Mouse (Mus musculus): Measurements from ENCODE around the gene Peli2.

Peli2 gene

DNA sequence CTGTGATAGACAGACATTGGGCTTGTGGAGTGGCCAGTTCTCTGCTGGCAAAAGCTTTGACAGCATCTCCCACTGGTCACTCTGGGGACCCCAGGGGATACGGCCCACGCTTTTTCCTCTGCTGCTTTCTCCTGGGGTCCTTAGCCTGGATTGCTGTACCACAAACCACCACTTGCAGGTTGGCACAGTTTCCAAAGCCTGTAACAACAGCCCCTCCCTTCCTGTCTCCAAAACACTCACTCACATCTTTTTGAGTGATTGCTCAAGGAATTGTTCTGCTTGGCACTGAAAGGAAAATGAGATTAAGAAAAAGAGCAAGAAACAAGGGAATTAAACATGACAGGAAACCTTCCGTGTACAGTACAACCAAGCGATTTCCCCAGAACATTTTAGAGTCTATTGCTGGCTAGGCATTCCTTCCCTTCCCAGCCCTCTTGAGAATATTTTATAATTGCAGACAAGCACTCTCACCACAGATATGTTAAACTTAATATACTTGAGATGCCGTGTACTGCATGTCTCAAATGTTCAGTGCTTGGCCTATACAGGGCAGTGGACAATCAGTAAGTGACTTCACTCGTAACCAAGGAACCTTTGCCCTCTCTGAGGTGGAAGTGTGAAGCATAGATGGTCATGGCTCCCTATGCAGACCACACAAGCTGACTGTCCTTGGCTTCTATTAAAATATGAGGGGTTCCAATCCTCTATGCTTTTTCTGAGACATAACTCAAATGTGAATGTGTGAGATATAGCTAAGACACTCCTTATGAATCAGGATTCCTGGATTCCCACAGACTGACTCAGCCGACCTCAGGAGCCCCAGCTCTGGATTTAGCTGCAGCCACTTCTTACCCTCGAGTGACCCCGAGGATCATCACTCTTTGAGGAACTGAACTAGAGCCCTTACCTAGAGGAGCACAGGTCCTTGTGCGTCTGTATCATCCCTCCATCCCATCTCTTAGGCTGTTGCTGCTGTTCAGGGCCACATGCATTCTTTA lies 169.3 kb downstream of the Peli2 start:
- no peak for DNase-seq (ENCODE audit: low spot score in 2 of 2)

DNA sequence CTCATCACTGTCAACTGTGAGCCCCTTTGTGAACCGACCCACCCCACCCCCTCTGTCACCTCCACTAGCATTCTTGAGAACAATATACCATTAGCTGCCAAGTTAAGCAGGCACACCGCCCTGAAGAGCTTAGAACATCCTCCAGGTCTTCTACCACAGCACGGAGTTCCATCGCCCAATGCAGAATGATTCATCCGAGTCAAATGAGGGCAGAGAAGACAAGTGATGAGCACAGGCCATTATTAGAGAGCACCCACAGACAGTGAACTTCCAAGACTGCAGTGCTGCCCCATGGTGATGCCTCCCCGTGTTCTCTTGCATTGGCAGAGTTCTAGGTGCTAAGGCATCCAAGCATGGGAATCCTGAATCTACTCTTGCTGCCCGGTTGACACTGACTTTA lies 172.9 kb downstream of the Peli2 start:
- no peak for DNase-seq (ENCODE audit: low spot score in 2 of 2)

DNA sequence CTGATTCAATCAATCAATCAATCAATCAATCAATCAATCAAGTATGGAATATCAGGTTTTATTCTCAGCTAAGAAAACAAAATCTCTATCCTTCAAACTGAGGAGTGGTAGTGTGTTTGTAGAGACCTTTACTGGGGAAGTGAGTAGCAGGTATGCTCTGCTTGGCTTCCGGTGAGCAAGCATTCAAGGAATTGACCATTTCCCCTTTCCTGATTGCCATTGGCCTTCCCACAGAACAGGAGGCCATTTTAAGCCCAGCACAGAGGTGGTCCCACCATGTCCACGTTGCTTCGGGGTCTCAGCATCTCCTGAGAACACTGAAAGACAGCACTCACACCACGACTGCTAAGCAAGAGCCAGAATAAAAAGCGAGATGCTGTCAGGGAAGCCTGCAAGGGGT lies 174.8 kb downstream of the Peli2 start:
- no peak for DNase-seq (ENCODE audit: low spot score in 2 of 2)

DNA sequence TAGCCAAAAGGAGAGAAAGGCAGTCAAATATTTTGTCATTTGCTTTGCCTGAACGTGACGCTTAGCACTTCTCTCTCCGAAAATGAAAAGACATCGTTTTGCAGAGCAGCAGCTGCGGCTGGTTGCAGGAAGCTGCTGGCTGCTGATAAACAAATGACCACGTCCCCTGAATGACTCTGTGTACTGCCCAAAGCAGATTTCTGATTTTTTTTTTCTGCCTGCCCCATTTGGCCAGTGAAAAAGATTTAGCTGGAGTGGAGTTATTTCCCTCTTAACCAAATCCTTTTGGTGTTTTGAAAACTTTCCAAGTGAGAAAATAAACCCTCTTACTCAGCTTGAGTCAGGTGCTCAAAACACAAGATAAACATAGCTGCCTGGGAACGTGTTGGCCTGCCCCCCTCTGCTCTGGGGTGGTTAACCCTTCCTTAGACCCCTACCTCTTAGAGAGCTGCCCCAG lies 175.2 kb downstream of the Peli2 start:
- DNase-seq (ENCODE audit: low spot score in 2 of 2): no peak

DNA sequence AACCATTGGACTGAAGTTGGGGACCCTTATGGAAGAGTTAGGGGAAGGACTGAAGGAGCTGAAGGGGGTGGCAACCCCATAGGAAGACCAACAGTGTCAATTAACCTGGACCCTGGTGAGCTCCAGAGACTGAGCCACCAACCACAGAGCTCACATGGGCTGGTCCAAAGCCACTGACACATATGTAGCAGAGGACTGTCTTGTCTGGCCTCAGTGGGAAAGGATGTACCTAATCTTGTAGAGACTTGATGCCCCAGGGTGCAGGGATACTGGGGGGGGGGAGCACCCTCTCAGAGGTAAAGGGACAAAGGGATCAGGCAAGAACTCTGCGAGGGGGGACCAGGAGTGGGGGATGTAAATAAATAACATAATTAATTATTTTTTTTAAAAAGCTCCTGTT lies 176.2 kb downstream of the Peli2 start:
- DNase-seq (ENCODE audit: low spot score in 2 of 2): no peak

DNA sequence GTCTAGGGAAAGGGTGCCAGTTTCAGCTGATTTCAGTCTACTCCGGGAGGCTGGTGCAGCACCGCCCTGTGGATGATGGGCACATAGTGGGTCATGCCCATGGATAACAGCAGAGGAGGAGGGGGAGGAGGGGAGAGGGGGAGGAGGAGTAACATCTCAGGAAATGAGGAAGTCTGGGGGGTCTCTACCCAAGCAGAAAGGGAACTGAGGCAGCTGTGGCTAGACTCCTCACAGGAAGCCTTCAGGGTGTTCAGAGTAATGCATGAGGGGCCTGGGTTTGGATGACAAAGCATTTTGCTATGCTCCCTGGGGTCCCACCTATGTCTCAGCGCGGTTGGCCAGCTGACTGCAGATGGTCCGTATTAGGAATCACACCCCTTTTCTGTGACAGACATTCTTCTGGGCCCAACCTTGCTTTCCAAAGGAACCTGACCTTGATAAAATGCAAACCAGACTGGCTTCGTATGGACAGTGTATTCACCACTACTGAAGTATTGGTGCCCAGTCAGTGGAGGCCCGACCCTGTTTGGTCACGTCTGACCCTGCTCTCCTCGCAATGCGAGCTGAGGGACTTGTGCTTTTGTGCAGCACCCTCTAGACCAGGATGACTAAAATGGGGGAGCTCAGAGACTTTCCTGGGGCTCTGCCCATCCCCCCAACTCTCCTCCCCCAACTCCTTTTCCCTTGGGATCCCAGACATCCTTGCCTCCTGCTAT lies 182.0 kb downstream of the Peli2 start:
- no peak for DNase-seq (ENCODE audit: low spot score in 2 of 2)

DNA sequence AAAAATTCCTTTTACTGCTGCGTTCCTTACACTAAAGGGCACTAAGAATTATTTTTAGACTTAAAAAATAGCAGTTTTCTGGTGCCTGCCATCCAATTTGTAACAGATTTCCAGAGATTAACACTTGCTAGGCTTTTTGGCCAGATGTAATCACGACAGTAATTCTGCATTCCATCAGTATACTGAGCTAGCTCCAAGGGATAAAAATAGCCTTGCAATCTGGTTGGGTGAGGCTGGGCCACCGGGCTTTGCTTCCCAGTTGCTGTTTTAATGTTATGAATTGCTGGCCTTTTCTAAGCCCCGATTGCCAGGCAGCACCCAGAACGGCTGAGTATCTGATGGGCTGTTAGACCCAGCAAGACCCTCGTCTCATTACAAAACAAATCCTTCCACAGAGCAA lies 182.6 kb downstream of the Peli2 start:
- DNase-seq (ENCODE audit: low spot score in 2 of 2): no peak

DNA sequence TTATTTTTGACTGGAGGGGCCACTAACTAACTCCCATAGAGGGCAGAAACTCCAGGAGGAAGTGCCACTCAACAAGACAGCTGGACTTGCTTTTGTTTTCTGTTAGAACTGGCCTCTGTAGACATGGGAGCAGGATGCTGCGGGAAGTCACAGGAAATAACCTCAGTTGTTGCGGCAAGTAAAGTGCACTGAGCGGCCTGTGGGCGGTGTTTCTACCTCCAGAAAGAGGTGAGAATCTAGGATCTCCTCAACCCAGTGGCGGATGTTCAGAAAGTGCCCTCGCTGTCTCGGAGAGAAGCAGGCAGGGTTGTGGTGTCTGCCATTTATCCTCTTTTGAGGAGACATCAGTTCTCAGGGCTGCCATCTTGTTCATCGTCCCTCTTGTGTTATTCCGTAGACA lies 183.2 kb downstream of the Peli2 start:
- DNase-seq (ENCODE audit: low spot score in 2 of 2): no peak

DNA sequence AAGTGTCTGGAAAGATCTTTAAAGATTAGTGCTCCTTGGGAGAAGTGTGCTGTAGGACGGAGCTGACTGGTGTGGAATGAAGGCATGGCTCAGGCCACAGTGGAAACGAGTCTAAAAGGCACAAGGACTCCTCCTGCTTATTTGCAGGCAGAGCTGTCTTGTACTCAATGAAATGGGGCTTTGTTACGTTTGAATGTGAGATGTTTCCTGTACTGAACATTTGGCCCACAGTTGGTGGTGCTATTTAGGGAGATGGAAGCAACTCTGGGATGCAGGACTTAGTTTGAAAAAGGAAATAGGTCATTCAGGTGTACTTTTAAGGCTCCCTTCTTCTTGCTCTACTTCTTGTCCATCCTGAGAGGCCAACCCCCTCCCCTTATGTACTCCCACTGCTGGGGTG lies 192.6 kb downstream of the Peli2 start:
- DNase-seq (ENCODE audit: low spot score in 2 of 2): no peak

DNA sequence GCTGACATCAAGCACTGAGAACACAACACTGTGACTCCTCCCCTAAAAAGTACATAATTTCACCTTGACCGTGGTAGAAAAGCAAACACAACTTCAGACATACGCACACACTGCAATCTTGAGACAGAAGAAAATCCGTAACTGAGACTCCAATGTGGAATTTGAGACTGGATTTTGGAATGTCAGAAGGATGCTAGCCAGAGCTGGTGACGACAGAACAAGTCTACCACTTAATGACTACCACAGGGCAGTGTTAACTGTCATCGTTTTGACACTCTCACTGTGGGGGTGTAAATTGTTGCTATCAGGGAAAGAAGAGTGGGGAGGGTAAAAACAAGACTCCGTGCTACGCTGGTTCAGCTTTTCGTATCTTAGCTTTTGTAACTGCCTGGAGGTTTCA lies 195.8 kb downstream of the Peli2 start:
- DNase-seq (ENCODE audit: low spot score in 2 of 2): no peak

DNA sequence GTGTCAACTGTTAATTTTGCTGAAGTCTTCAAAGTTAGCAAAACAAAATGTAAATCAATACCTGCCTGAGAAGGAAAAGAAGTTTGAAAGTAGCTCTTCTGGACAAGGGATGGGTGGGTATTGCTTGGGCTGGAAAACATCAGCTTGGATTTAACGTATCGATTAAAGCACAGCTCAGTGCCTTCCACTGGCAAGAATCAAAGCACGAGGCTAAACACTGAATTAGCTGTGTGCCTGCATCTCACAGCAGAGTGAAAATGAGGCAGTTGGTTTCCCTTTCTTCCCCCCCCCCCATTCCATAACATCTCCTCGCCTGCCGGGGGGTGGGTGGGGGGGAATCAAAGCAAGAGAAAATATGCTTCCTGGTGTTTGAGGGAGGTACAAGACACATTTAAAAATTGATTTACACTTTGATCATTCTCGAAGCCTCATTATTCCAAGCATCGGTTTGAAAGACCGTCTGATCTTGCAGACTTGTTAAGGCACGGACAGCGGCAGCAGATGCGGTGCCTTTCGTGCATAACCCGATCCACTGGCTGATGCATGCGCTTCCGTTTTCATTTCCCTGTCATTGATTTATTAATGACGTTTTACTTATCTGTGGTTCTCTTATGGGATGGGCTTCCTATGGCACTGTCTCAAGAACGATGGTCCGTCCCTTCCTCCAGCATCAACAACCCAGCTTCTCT lies 203.3 kb downstream of the Peli2 start:
- DNase-seq (ENCODE audit: low spot score in 2 of 2): no peak

DNA sequence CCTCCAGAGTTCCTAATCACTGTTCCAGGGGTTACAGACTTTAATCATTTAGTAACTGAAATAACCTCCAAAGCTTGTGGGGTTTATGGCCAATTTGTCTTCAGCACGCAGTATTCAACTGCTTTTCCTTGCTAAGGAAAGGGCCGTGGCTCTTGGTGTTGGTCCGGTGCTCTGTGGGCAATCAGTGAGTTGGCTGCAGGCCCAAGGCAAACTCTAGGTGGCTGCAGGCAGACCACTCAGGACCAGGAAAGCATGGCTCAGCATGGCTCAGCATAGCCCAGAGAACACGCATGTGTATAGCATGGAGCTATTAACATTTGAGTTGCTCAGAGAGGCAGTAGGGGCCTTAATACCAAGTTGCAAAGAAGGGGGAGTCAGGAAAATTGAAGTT lies 203.8 kb downstream of the Peli2 start:
- no peak for DNase-seq (ENCODE audit: low spot score in 2 of 2)

DNA sequence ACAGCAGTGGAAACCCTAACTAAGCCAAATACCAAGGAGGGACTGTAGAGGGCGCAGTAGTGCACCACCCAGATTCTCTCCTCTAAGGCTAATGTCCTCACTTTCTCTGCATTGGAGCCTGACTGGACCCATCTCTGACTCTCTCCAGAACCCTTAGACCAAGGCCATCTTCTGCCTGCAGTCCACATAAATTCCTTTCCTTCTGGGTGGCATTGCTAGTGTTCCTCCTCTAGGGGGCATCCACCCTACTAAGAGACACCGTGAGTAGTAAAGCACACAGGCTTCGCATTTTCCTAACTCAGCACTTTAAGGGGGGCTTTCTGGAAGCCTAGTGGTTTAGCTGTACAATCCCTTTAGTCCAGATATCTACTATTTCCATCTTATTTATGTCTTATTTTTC lies 207.1 kb downstream of the Peli2 start:
- DNase-seq (ENCODE audit: low spot score in 2 of 2): no peak

DNA sequence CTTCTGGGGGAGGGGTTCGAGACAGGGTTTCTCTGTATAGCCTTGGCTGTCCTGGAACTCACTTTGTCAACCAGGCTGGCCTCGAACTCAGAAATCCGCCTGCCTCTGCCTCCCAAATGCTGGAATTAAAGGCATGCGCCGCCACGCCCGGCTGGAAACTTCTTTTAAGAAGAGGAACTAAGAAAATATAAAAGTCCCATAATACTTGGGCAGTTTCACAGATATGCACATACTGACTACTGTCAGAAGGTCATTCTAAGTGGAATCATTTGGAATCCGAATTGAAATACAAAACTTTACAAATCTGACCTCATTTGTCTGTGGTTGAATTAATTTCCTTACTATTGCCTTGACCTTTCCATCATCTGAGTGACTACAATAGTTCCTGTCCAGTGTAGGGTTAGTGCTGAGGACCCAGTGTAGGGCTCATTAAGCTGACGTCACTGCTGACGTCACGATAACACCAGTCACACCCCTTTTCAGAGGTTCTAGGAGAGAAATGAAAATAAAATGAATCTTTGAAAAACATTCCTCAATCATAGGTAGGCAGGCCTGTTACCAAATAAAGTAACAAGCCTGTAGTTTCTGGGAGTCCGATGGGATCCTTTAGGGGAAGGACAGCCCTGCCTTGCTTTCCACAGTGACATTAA lies 209.2 kb downstream of the Peli2 start:
- DNase-seq (ENCODE audit: low spot score in 2 of 2): no peak

All from spleen, postnatal 14 days (tissue).